Mouse (Mus musculus): ENCODE measurements around the gene Kdelc1. TPM values are rescaled to one million over a fixed set of nuclear protein-coding genes. Genes with fewer than 3 reads are reported as not detected.

The Kdelc1 gene
- polyA plus RNA-seq, 1 experiment from 2014 or later: 34.4 TPM

- no peaks in the 10 kb centered on the region for H3K27me3 ChIP-seq (replicated peaks; ENCODE audit: control insufficient read depth, insufficient read depth, low read length)
- H3K4me3 ChIP-seq (ENCODE audit: low read depth, low read length): peak within 1 kb of the TSS; percentile 76
- DNase-seq (ENCODE audit: low spot score): peak; percentile 99
- no peaks in the 10 kb centered on the region for H3K9me3 ChIP-seq (replicated peaks; ENCODE audit: control insufficient read depth, low read length)
- under 1% methylated on average over 55 of the region's 55 CpGs for WGBS
- H3K4me2 ChIP-seq (ENCODE audit: low read length): peak within 1 kb of the TSS; percentile 62
- H3K36me3 ChIP-seq (ENCODE audit: control insufficient read depth, insufficient read depth, low read length): peaks cover 13% of the 10 kb centered on the region
- peak within 1 kb of the TSS; percentile 79 for H3K27ac ChIP-seq (ENCODE audit: low read depth, low read length)
- ATAC-seq: peak; percentile 98
- H3K4me1 ChIP-seq (ENCODE audit: control insufficient read depth, insufficient read depth, low read length): no peaks in the 10 kb centered on the region
- peak within 1 kb of the TSS; percentile 71 for H3K9ac ChIP-seq (ENCODE audit: low read length)
These were observed 16.3 kb downstream of the Kdelc1 start, which contains the start of gene Tex30 for GRCm38 (mm10) chr1:44102259-44102717. Gene Tex30, minus strand, starts transcription at chr1:44102441.

- peak overlapping the region; percentile 71 for H3K9ac ChIP-seq (ENCODE audit: low read length)
- no peaks in the 10 kb centered on the region for H3K9me3 ChIP-seq (replicated peaks; ENCODE audit: control insufficient read depth, low read length)
- H3K4me3 ChIP-seq (ENCODE audit: low read depth, low read length): peak overlapping the region; percentile 76
- no peaks in the 10 kb centered on the region for H3K27me3 ChIP-seq (replicated peaks; ENCODE audit: control insufficient read depth, insufficient read depth, low read length)
- H3K4me2 ChIP-seq (ENCODE audit: low read length): peak overlapping the region; percentile 62
- H3K27ac ChIP-seq (ENCODE audit: low read depth, low read length): peak overlapping the region; percentile 79
- H3K36me3 ChIP-seq (ENCODE audit: control insufficient read depth, insufficient read depth, low read length): peaks cover 16% of the 10 kb centered on the region
- WGBS: under 1% methylated on average over 55 of the region's 55 CpGs
- DNase-seq (ENCODE audit: low spot score) (peak; percentile 60), ATAC-seq (peak; percentile 77)
- H3K4me1 ChIP-seq (ENCODE audit: control insufficient read depth, insufficient read depth, low read length): no peaks in the 10 kb centered on the region
These were observed 17.0 kb downstream of the Kdelc1 start for GRCm38 (mm10) chr1:44101448-44102225.

- no peak for ATAC-seq
- Histone ChIP-seq H3K4me2 (ENCODE audit: low read length) (no peak overlapping the region), H3K4me3 (ENCODE audit: low read depth, low read length) (no peak overlapping the region), H3K27ac (ENCODE audit: low read depth, low read length) (no peak overlapping the region), H3K36me3 (ENCODE audit: control insufficient read depth, insufficient read depth, low read length) (no peaks in the 10 kb centered on the region), H3K4me1 (ENCODE audit: control insufficient read depth, insufficient read depth, low read length) (no peaks in the 10 kb centered on the region), H3K27me3 (replicated peaks; ENCODE audit: control insufficient read depth, insufficient read depth, low read length) (no peaks in the 10 kb centered on the region), H3K9me3 (replicated peaks; ENCODE audit: control insufficient read depth, low read length) (no peaks in the 10 kb centered on the region), H3K9ac (ENCODE audit: low read length) (no peak overlapping the region)
- WGBS: 0% methylated on average over 1 of the region's 1 CpGs
- DNase-seq (ENCODE audit: low spot score): peak; percentile 50
These were observed 54.0 kb downstream of the Kdelc1 start for GRCm38 (mm10) chr1:44064625-44065024.

GRCm38 (mm10) chr1:44063439-44063838 lies 55.2 kb downstream of the Kdelc1 start:
- ATAC-seq: no peak
- DNase-seq (ENCODE audit: low spot score): no peak
- no peaks in the 10 kb centered on the region for H3K9me3 ChIP-seq (replicated peaks; ENCODE audit: control insufficient read depth, low read length)
- 95% methylated on average over 6 of the region's 6 CpGs for WGBS
- no peaks in the 10 kb centered on the region for H3K27me3 ChIP-seq (replicated peaks; ENCODE audit: control insufficient read depth, insufficient read depth, low read length)
- H3K4me3 ChIP-seq (ENCODE audit: low read depth, low read length): no peak overlapping the region
- no peak overlapping the region for H3K4me2 ChIP-seq (ENCODE audit: low read length)
- H3K27ac ChIP-seq (ENCODE audit: low read depth, low read length): no peak overlapping the region
- H3K9ac ChIP-seq (ENCODE audit: low read length): no peak overlapping the region
- H3K36me3 ChIP-seq (ENCODE audit: control insufficient read depth, insufficient read depth, low read length): no peaks in the 10 kb centered on the region
- H3K4me1 ChIP-seq (ENCODE audit: control insufficient read depth, insufficient read depth, low read length): no peaks in the 10 kb centered on the region

GRCm38 (mm10) chr1:44061836-44062235 lies 56.8 kb downstream of the Kdelc1 start, which contains the start of gene Gm8251:
Gene Gm8251, minus strand, starts transcription at chr1:44061936.
- no peaks in the 10 kb centered on the region for H3K36me3 ChIP-seq (ENCODE audit: control insufficient read depth, insufficient read depth, low read length)
- no peaks in the 10 kb centered on the region for H3K9me3 ChIP-seq (replicated peaks; ENCODE audit: control insufficient read depth, low read length)
- no peak within 1 kb of the TSS for H3K9ac ChIP-seq (ENCODE audit: low read length)
- WGBS: 94% methylated on average over 2 of the region's 2 CpGs
- no peaks in the 10 kb centered on the region for H3K4me1 ChIP-seq (ENCODE audit: control insufficient read depth, insufficient read depth, low read length)
- no peak within 1 kb of the TSS for H3K27ac ChIP-seq (ENCODE audit: low read depth, low read length)
- no peak within 1 kb of the TSS for H3K4me2 ChIP-seq (ENCODE audit: low read length)
- H3K27me3 ChIP-seq (replicated peaks; ENCODE audit: control insufficient read depth, insufficient read depth, low read length): no peaks in the 10 kb centered on the region
- ATAC-seq (no peak), DNase-seq (ENCODE audit: low spot score) (no peak)
- H3K4me3 ChIP-seq (ENCODE audit: low read depth, low read length): no peak within 1 kb of the TSS

GRCm38 (mm10) chr1:44057805-44058204 lies 60.8 kb downstream of the Kdelc1 start:
- Histone ChIP-seq H3K4me1 (ENCODE audit: control insufficient read depth, insufficient read depth, low read length) (no peaks in the 10 kb centered on the region), H3K4me2 (ENCODE audit: low read length) (no peak overlapping the region), H3K9me3 (replicated peaks; ENCODE audit: control insufficient read depth, low read length) (no peaks in the 10 kb centered on the region), H3K36me3 (ENCODE audit: control insufficient read depth, insufficient read depth, low read length) (no peaks in the 10 kb centered on the region), H3K9ac (ENCODE audit: low read length) (no peak overlapping the region), H3K4me3 (ENCODE audit: low read depth, low read length) (no peak overlapping the region), H3K27me3 (replicated peaks; ENCODE audit: control insufficient read depth, insufficient read depth, low read length) (no peaks in the 10 kb centered on the region), H3K27ac (ENCODE audit: low read depth, low read length) (no peak overlapping the region)
- 88% methylated on average over 3 of the region's 3 CpGs for WGBS
- DNase-seq (ENCODE audit: low spot score) (no peak), ATAC-seq (no peak)

Other genes with a start within 250 kb of the Kdelc1 start
- gene Tpp2, start 185.2 kb downstream of the Kdelc1 start, polyA plus RNA-seq (2014; fragmentation: Nextera tagmentation; extraction: Ambion mirVana): 45.1 and 53.3 TPM in 2 replicates
- gene Mettl21c, start 98.8 kb downstream of the Kdelc1 start, polyA plus RNA-seq (2014; fragmentation: Nextera tagmentation; extraction: Ambion mirVana): 1.7 and 1.8 TPM in 2 replicates
- 0.04 and 0.08 TPM in 2 replicates for gene Gm8251, start 56.9 kb downstream of the Kdelc1 start, polyA plus RNA-seq (2014; fragmentation: Nextera tagmentation; extraction: Ambion mirVana)
- gene Tex30, start 16.4 kb downstream of the Kdelc1 start, polyA plus RNA-seq (2014; fragmentation: Nextera tagmentation; extraction: Ambion mirVana): 76.0 and 84.9 TPM in 2 replicates
- gene Bivm, start 149 bp upstream of the Kdelc1 start, polyA plus RNA-seq (2014; fragmentation: Nextera tagmentation; extraction: Ambion mirVana): 35.6 and 48.8 TPM in 2 replicates
- 32.5 and 35.6 TPM in 2 replicates for gene Ercc5, start 28.9 kb upstream of the Kdelc1 start, polyA plus RNA-seq (2014; fragmentation: Nextera tagmentation; extraction: Ambion mirVana)
- gene Mettl21e, start 100.2 kb upstream of the Kdelc1 start, polyA plus RNA-seq (2014; fragmentation: Nextera tagmentation; extraction: Ambion mirVana): 0.06 TPM in 1 of 2 replicates, not detected in the other

All from forebrain, embryonic 14.5 days (tissue).